Mouse (Mus musculus) midbrain, postnatal 0 days (tissue): ENCODE data around the gene Satb2. TPM values are rescaled to one million over a fixed set of nuclear protein-coding genes. Genes with fewer than 3 reads are reported as not detected.

Experiments
- ATAC-seq: fragments of 200-750 bp; cut with Nextera tagmentation; 2 replicates; pipeline ENCODE4 v1.8.0; 2017; ENCODE audit warnings: moderate number of reproducible peaks, mild to moderate bottlenecking, moderate TSS enrichment, moderate library complexity; ENCODE audit not compliant: low FRiP score
- DNase-seq: peaks from one replicate; pipeline ENCODE4 v3.0.0-alpha.2; 2015; ENCODE audit warnings: low spot score
- H3K27ac ChIP-seq: fragments of 300-500 bp; sonication (generic); 2 replicates; pipeline ENCODE4 v1.5.1; 2014; ENCODE audit warnings: low read depth, mild to moderate bottlenecking, low read length, mixed read lengths
- H3K27me3 ChIP-seq: fragments of 300-500 bp; sonication (generic); 2 replicates; pipeline ENCODE4 v1.6.1; 2014; ENCODE audit warnings: low read length, control low read depth, mixed read lengths; ENCODE audit not compliant: insufficient read depth
- H3K36me3 ChIP-seq: fragments of 300-500 bp; sonication (generic); 2 replicates; pipeline ENCODE4 v1.6.1; 2014; ENCODE audit warnings: low read length, control low read depth, mixed read lengths; ENCODE audit not compliant: insufficient read depth
- H3K4me1 ChIP-seq: fragments of 300-500 bp; sonication (generic); 2 replicates; pipeline ENCODE4 v1.6.1; 2014; ENCODE audit warnings: mild to moderate bottlenecking, control low read depth, antibody characterized with exemption, low read length, mixed read lengths; ENCODE audit not compliant: insufficient read depth
- H3K4me2 ChIP-seq: fragments of 300-500 bp; sonication (generic); 2 replicates; pipeline ENCODE4 v1.6.1; 2014; ENCODE audit warnings: low read depth, mild to moderate bottlenecking, low read length, mixed read lengths; ENCODE audit not compliant: poor library complexity, severe bottlenecking
- H3K4me3 ChIP-seq: fragments of 300-500 bp; sonication (generic); 2 replicates; pipeline ENCODE4 v1.5.1; 2014; ENCODE audit warnings: low read depth, mild to moderate bottlenecking, low read length, moderate library complexity
- H3K9ac ChIP-seq: fragments of 300-500 bp; sonication (generic); replicated peaks from 2 replicates; pipeline ENCODE4 v1.6.1; 2014; ENCODE audit warnings: mild to moderate bottlenecking, low read length, moderate library complexity, mixed read lengths; ENCODE audit not compliant: poor library complexity, severe bottlenecking
- H3K9me3 ChIP-seq: fragments of 300-500 bp; sonication (generic); 2 replicates; pipeline ENCODE4 v1.6.1; 2016; ENCODE audit warnings: low read length, control low read depth
- CTCF ChIP-seq: IDR thresholded peaks from 2 replicates; pipeline ENCODE4 v1.5.1; 2016; ENCODE audit warnings: antibody characterized with exemption, mild to moderate bottlenecking
- WGBS: fragments of 180-500 bp; shearing (Covaris S2); extraction: QIAGEN DNeasy Blood & Tissue Kit; methylation state at CpG from one replicate; pipeline ENCODE4 v1.1.7; 2014; 5-methylcytosine and 5-hydroxymethylcytosine counted together
- polyA plus RNA-seq: library from polyadenylated mRNA; unstranded; fragments of >200 nt; fragmentation: Nextera tagmentation; extraction: Ambion mirVana; gene quantifications from 2 replicates; pipeline ENCODE4 v1.2.1, GENCODE M21; 2015
- total RNA-seq: library from RNA; depleted of rRNA; stranded (reverse); fragments of >200 nt; gene quantifications from 2 replicates; pipeline ENCODE4 v1.2.3, GENCODE M21; 2014

The Satb2 gene
- total and polyA plus RNA-seq, 2 experiments from 2014 or later, result 0.85 to 1.2 TPM

- H3K36me3 ChIP-seq, result no peaks in the 10 kb centered on the region
- ATAC-seq (no peak), DNase-seq (no peak)
- H3K4me3 ChIP-seq, result no peak overlapping the region
- H3K27ac ChIP-seq, result no peak overlapping the region
- peaks cover 12% of the 10 kb centered on the region; the same call in 1 of the 2 replicates for H3K4me1 ChIP-seq
- no peak overlapping the region for H3K9ac ChIP-seq
- H3K9me3 ChIP-seq, result no peaks in the 10 kb centered on the region
- no peak for TF ChIP-seq CTCF
- WGBS, result 4% methylated on average over 24 of the region's 25 CpGs
- H3K4me2 ChIP-seq, result no peak overlapping the region; the same call in 1 of the 2 replicates
- peaks cover 63% of the 10 kb centered on the region for H3K27me3 ChIP-seq
Observed at GRCm38 (mm10) chr1:56976044-56976824, 2.2 kb downstream of the Satb2 start.

GRCm38 (mm10) chr1:56975546-56975945 is 2.9 kb downstream of the Satb2 start:
- DNase-seq (no peak), ATAC-seq (no peak)
- H3K4me2 ChIP-seq, result no peak overlapping the region
- H3K27ac ChIP-seq, result no peak overlapping the region
- H3K4me1 ChIP-seq, result peaks cover 12% of the 10 kb centered on the region; the same call in 1 of the 2 replicates
- no peaks in the 10 kb centered on the region for H3K9me3 ChIP-seq
- no peak overlapping the region for H3K4me3 ChIP-seq
- no peak overlapping the region for H3K9ac ChIP-seq
- 3% methylated on average over 12 of the region's 12 CpGs for WGBS
- no peak for TF ChIP-seq CTCF
- H3K27me3 ChIP-seq, result peaks cover 63% of the 10 kb centered on the region
- H3K36me3 ChIP-seq, result no peaks in the 10 kb centered on the region

GRCm38 (mm10) chr1:56974187-56974586 is 4.3 kb downstream of the Satb2 start:
- 6% methylated on average over 14 of the region's 14 CpGs for WGBS
- ATAC-seq, result no peak
- no peak for DNase-seq
- H3K4me1 ChIP-seq, result peaks cover 12% of the 10 kb centered on the region; the same call in 1 of the 2 replicates
- TF ChIP-seq CTCF, result no peak
- H3K9ac ChIP-seq, result no peak overlapping the region
- no peaks in the 10 kb centered on the region for H3K36me3 ChIP-seq
- no peak overlapping the region for H3K4me3 ChIP-seq
- H3K27ac ChIP-seq, result no peak overlapping the region
- no peaks in the 10 kb centered on the region for H3K9me3 ChIP-seq
- peaks cover 65% of the 10 kb centered on the region for H3K27me3 ChIP-seq
- no peak overlapping the region for H3K4me2 ChIP-seq

- H3K36me3 ChIP-seq, result no peaks in the 10 kb centered on the region
- H3K4me2 ChIP-seq, result peak overlapping the region; percentile 98
- no peak; the same call in 1 of the 2 replicates for ATAC-seq
- WGBS, result under 1% methylated on average over 16 of the region's 16 CpGs
- 0 out of 2 replicates have a peak overlapping the region, but pooled peaks have one; percentile 13 for H3K9ac ChIP-seq
- TF ChIP-seq CTCF, result no peak
- no peak overlapping the region for H3K27ac ChIP-seq
- no peak for DNase-seq
- H3K4me1 ChIP-seq, result peaks cover 12% of the 10 kb centered on the region; the same call in 1 of the 2 replicates
- H3K9me3 ChIP-seq, result no peaks in the 10 kb centered on the region
- peaks cover 68% of the 10 kb centered on the region for H3K27me3 ChIP-seq
- H3K4me3 ChIP-seq, result peak overlapping the region; percentile 44
Observed at GRCm38 (mm10) chr1:56973593-56973950, 4.9 kb downstream of the Satb2 start.

GRCm38 (mm10) chr1:56972950-56973592 is 5.4 kb downstream of the Satb2 start:
- peaks cover 12% of the 10 kb centered on the region; the same call in 1 of the 2 replicates for H3K4me1 ChIP-seq
- ATAC-seq, result peak; percentile 71
- no peaks in the 10 kb centered on the region for H3K9me3 ChIP-seq
- 0 out of 2 replicates have a peak overlapping the region, but pooled peaks have one; percentile 37 for H3K9ac ChIP-seq
- no peak overlapping the region for H3K27ac ChIP-seq
- under 1% methylated on average over 47 of the region's 47 CpGs for WGBS
- peak overlapping the region; percentile 98 for H3K4me2 ChIP-seq
- TF ChIP-seq CTCF, result 0 out of 2 replicates have a peak, but pooled peaks have one; percentile 8
- DNase-seq, result peak; percentile 95
- peak overlapping the region; percentile 44 for H3K4me3 ChIP-seq
- peaks cover 69% of the 10 kb centered on the region for H3K27me3 ChIP-seq
- H3K36me3 ChIP-seq, result no peaks in the 10 kb centered on the region
